9 mouse cellular contexts compared by ENCODE assay signal in the genomic region with DNA sequence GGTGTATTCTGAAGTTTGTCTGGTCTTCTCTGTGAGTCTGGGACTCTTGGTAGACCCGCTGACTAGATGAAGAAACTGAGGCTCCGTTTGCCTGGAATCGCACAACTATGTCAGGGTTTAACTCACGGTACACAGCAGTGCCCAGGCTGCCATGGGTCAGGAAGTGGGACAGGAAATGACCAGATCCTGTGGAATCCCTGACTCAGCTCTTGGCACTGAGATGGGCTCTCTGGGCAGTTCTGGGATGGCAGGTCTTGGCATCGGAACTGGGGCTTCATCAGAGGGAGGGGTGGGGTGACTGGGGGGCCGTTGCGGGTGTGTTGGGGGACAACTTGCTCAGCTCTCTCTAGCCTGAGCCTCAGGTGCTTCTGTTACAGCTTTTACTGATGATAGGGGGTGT. TPM values are rescaled to one million over a fixed set of nuclear protein-coding genes. Genes with fewer than 3 reads are reported as not detected.
A peak's percentile ranks its signal among the peaks of the same experiment; 100 is the strongest.
DNase-seq lines count a peak whose midpoint lies in the region; ATAC-seq and TF ChIP-seq lines count a peak whose summit lies in the region.
"Had no signal": no experiment of that assay in that cellular context is flagged by ENCODE, and none has a peak within 500 bp of the region (broad histone marks: within the 10 kb centered on the region; RNA-seq: fewer than 3 reads in every experiment).

No protein-coding gene starts in this region.

- H3K4me3 ChIP-seq in E14TG2a.4 (replicated peaks; ENCODE audit: low read length) = peak overlapping the region; percentile 66
- H3K4me3 ChIP-seq in heart, embryonic 10.5 days = peak overlapping the region; percentile 29; the same call in 1 of the 2 replicates
- H3K4me3 ChIP-seq: limb, embryonic 12.5 days had no signal

- H3K9me3 ChIP-seq in E14TG2a.4 (ENCODE audit: low read length) = no peaks in the 10 kb centered on the region
- H3K9me3 ChIP-seq in heart, embryonic 10.5 days = no peaks in the 10 kb centered on the region
- H3K9me3 ChIP-seq: limb, embryonic 12.5 days had no signal

- DNase-seq in 3134 (ENCODE audit: extremely low read depth, insufficient read length, low spot score) = peak; percentile 79
- DNase-seq in heart, embryonic 10.5 days (ENCODE audit: low spot score) = no peak
- peak; percentile 80 for DNase-seq in kidney, postnatal 14 days
- no peak for DNase-seq in neural tube, embryonic 10.5 days (ENCODE audit: extremely low spot score, low spot score)
- no peak for DNase-seq in left cerebral cortex, adult 11 months (ENCODE audit: low spot score)

- H3K4me1 ChIP-seq in E14TG2a.4 (replicated peaks; ENCODE audit: low read depth, low read length) = peaks cover 99% of the 10 kb centered on the region
- H3K4me1 ChIP-seq in heart, embryonic 10.5 days = peaks cover 96% of the 10 kb centered on the region

- peaks cover 98% of the 10 kb centered on the region for H3K36me3 ChIP-seq in E14TG2a.4 (ENCODE audit: insufficient read depth, low read length)
- peaks cover 21% of the 10 kb centered on the region for H3K36me3 ChIP-seq in heart, embryonic 10.5 days

- H3K27ac ChIP-seq in heart, embryonic 10.5 days = peak overlapping the region; percentile 93

- H3K27me3 ChIP-seq in E14TG2a.4 (ENCODE audit: insufficient read depth, low read length) = no peaks in the 10 kb centered on the region
- no peaks in the 10 kb centered on the region for H3K27me3 ChIP-seq in heart, embryonic 10.5 days (ENCODE audit: insufficient read depth, poor library complexity, severe bottlenecking)
- H3K27me3 ChIP-seq: limb, embryonic 12.5 days had no signal

- no peak for TF ChIP-seq CTCF in E14TG2a.4 (conservative IDR thresholded peaks at IDR 0.05; ENCODE audit: low read length)

- WGBS in heart, embryonic 10.5 days = 57% methylated on average over 7 of the region's 7 CpGs

- ATAC-seq in CD4-positive, CD25-positive, alpha-beta regulatory T cell, adult 4 months = no peak
- ATAC-seq in granulocyte monocyte progenitor cell, adult 5-6 weeks (replicated peaks; ENCODE audit: poor library complexity, severe bottlenecking) = no peak

RNA-seq across cellular contexts. Expression of a gene that starts 10.0 kb away (rescaled TPM):
- 5.2 and 6.3 TPM in 2 replicates for polyA plus RNA-seq in heart, embryonic 10.5 days (2016; fragmentation: Nextera tagmentation; extraction: Ambion mirVana)
- polyA plus RNA-seq in CD4-positive, CD25-positive, alpha-beta regulatory T cell, adult 4 months (2017; shearing (Covaris generic)) = under 1 TPM in 1 of 2 experiments, not detected in 1; 0.34 TPM
- 0.88 TPM in 1 of 2 replicates, not detected in the other for total RNA-seq in granulocyte monocyte progenitor cell, adult 5-6 weeks (2014; fragmentation: Nextera tagmentation)
- 0.10 TPM in 1 of 2 replicates, not detected in the other for total RNA-seq in granulocyte monocyte progenitor cell, adult 5-6 weeks (2017)

RNA-seq across cellular contexts. Expression of a gene that starts 56.9 kb away (rescaled TPM):
- polyA plus RNA-seq in heart, embryonic 10.5 days (2016; fragmentation: Nextera tagmentation; extraction: Ambion mirVana) = 0.62 and 1.2 TPM in 2 replicates
- polyA plus RNA-seq in CD4-positive, CD25-positive, alpha-beta regulatory T cell, adult 4 months (2017; shearing (Covaris generic)) = not detected
- not detected in 2 replicates for total RNA-seq in granulocyte monocyte progenitor cell, adult 5-6 weeks (2014; fragmentation: Nextera tagmentation)
- total RNA-seq in granulocyte monocyte progenitor cell, adult 5-6 weeks (2017) = not detected in 2 replicates

Comparison
In these comparisons a context has a peak if more than half of its experiments do, and no peak if none do; other contexts are left out.
1. DNase-seq: peak in 3134 (single experiment) and kidney, postnatal 14 days (single experiment); none in heart, embryonic 10.5 days (single experiment), neural tube, embryonic 10.5 days (single experiment) and left cerebral cortex, adult 11 months (single experiment).